Mouse (Mus musculus) thymus, adult 18-20 months (tissue): Measurements from ENCODE around the gene Mat2a.
A peak's percentile ranks its signal among the peaks of the same experiment; 100 is the strongest.
"Not testable (repeated sequence)": the region's sequence is repeated elsewhere in the genome, so short reads cannot be mapped to it uniquely, and the experiment has no call there.

ENCODE experiments used
- DNase-seq, 2 experiments: peaks; one replicate each; pipeline ENCODE4 v3.0.0; 2022; ENCODE audit warnings: mixed read lengths in 2 of 2

Gene Mat2a

GRCm38 (mm10) chr6:72439355-72440185 lies at the start of gene Mat2a:
Gene Mat2a (minus strand): TSS chr6:72439558.
- DNase-seq: peak; percentile 87 to 88

GRCm38 (mm10) chr6:72488850-72489249 lies 49.5 kb upstream of the Mat2a start:
- DNase-seq: no peak

GRCm38 (mm10) chr6:72487282-72487681 lies 47.9 kb upstream of the Mat2a start:
- no peak for DNase-seq

- DNase-seq: no peak
Observed at GRCm38 (mm10) chr6:72486307-72486706, 46.9 kb upstream of the Mat2a start.

- no peak for DNase-seq
Observed at GRCm38 (mm10) chr6:72484887-72485286, 45.5 kb upstream of the Mat2a start.

GRCm38 (mm10) chr6:72482156-72482555 lies 42.8 kb upstream of the Mat2a start:
- DNase-seq: no peak

GRCm38 (mm10) chr6:72480422-72480702 lies 41.0 kb upstream of the Mat2a start:
- DNase-seq: no peak

GRCm38 (mm10) chr6:72479645-72480421 lies 40.5 kb upstream of the Mat2a start:
- no peak for DNase-seq

- not testable (repeated sequence) for DNase-seq
Observed at GRCm38 (mm10) chr6:72478691-72479090, 39.3 kb upstream of the Mat2a start.

GRCm38 (mm10) chr6:72477621-72478020 lies 38.3 kb upstream of the Mat2a start:
- no peak for DNase-seq

- no peak for DNase-seq
Observed at GRCm38 (mm10) chr6:72476836-72477235, 37.5 kb upstream of the Mat2a start.

GRCm38 (mm10) chr6:72475221-72475985 lies 36.0 kb upstream of the Mat2a start:
- no peak for DNase-seq

- peak; percentile 7 to 14 for DNase-seq
Observed at GRCm38 (mm10) chr6:72473264-72474041, 34.1 kb upstream of the Mat2a start.

- no peak for DNase-seq
Observed at GRCm38 (mm10) chr6:72466171-72466570, 26.8 kb upstream of the Mat2a start.

GRCm38 (mm10) chr6:72465361-72466157 lies 26.2 kb upstream of the Mat2a start:
- no peak for DNase-seq

GRCm38 (mm10) chr6:72462550-72463257 lies 23.3 kb upstream of the Mat2a start:
- not testable (repeated sequence) for DNase-seq

- DNase-seq: no peak
Observed at GRCm38 (mm10) chr6:72460036-72460801, 20.9 kb upstream of the Mat2a start.

- DNase-seq: no peak
Observed at GRCm38 (mm10) chr6:72458921-72459320, 19.6 kb upstream of the Mat2a start.

- no peak for DNase-seq
Observed at GRCm38 (mm10) chr6:72458418-72458817, 19.1 kb upstream of the Mat2a start.

GRCm38 (mm10) chr6:72456567-72456966 lies 17.2 kb upstream of the Mat2a start:
- DNase-seq: no peak
